Mouse (Mus musculus) kidney, postnatal 0 days (tissue): ENCODE measurements around the gene Pde1c. TPM values are rescaled to one million over a fixed set of nuclear protein-coding genes. Genes with fewer than 3 reads are reported as not detected.

Experiments
- ATAC-seq: fragments of 200-750 bp; cut with Nextera tagmentation; replicated peaks from 2 replicates; pipeline ENCODE4 v1.8.0; 2017; ENCODE audit warnings: low read depth, moderate number of reproducible peaks, moderate TSS enrichment, moderate library complexity; ENCODE audit not compliant: low FRiP score
- DNase-seq: peaks from one replicate; pipeline ENCODE4 v3.0.0-alpha.2; 2016; ENCODE audit warnings: low spot score
- H3K27ac ChIP-seq: fragments of 300-500 bp; sonication (generic); 2 replicates; pipeline ENCODE4 v1.5.1; 2014; ENCODE audit warnings: mild to moderate bottlenecking
- H3K27me3 ChIP-seq: fragments of 300-500 bp; sonication (generic); 2 replicates; pipeline ENCODE4 v1.6.1; 2014; ENCODE audit warnings: low read length, mixed read lengths; ENCODE audit not compliant: insufficient read depth
- H3K36me3 ChIP-seq: fragments of 300-500 bp; sonication (generic); 2 replicates; pipeline ENCODE4 v1.6.1; 2014; ENCODE audit warnings: low read length, mixed read lengths; ENCODE audit not compliant: insufficient read depth
- H3K4me1 ChIP-seq: fragments of 300-500 bp; sonication (generic); replicated peaks from 2 replicates; pipeline ENCODE4 v1.6.1; 2014; ENCODE audit warnings: antibody characterized with exemption, low read length, mixed read lengths; ENCODE audit not compliant: insufficient read depth
- H3K4me2 ChIP-seq: fragments of 300-500 bp; sonication (generic); 2 replicates; pipeline ENCODE4 v1.6.1; 2014; ENCODE audit warnings: mild to moderate bottlenecking, low read length, moderate library complexity, mixed read lengths
- H3K4me3 ChIP-seq: fragments of 300-500 bp; sonication (generic); replicated peaks from 2 replicates; pipeline ENCODE4 v1.5.1; 2014; ENCODE audit warnings: low read depth, low read length
- H3K9ac ChIP-seq: fragments of 300-500 bp; sonication (generic); 2 replicates; pipeline ENCODE4 v1.6.1; 2014; ENCODE audit warnings: low read depth, low read length
- H3K9me3 ChIP-seq: fragments of 300-500 bp; sonication (generic); replicated peaks from 2 replicates; pipeline ENCODE4 v1.6.1; 2016; ENCODE audit warnings: low read length, inconsistent platforms, mixed read lengths
- CTCF ChIP-seq: IDR thresholded peaks from 2 replicates; pipeline ENCODE4 v1.5.1; 2016; ENCODE audit warnings: antibody characterized with exemption, low read depth, mild to moderate bottlenecking, moderate library complexity
- WGBS: fragments of 180-500 bp; shearing (Covaris S2); extraction: QIAGEN DNeasy Blood & Tissue Kit; methylation state at CpG from one replicate; pipeline ENCODE4 v1.1.7; 2014; 5-methylcytosine and 5-hydroxymethylcytosine counted together
- polyA plus RNA-seq: library from polyadenylated mRNA; unstranded; fragments of >200 nt; fragmentation: Nextera tagmentation; extraction: Ambion mirVana; gene quantifications from 2 replicates; pipeline ENCODE4 v1.2.1, GENCODE M21; 2015

The Pde1c gene
- polyA plus RNA-seq, 1 experiment from 2014 or later = 0.99 TPM

- Histone ChIP-seq H3K36me3 (no peaks in the 10 kb centered on the region), H3K27ac (no peak overlapping the region), H3K4me3 (no peak overlapping the region), H3K27me3 (no peaks in the 10 kb centered on the region), H3K4me2 (no peak overlapping the region), H3K9ac (no peak overlapping the region), H3K4me1 (no peaks in the 10 kb centered on the region), H3K9me3 (no peaks in the 10 kb centered on the region)
- no peak for TF ChIP-seq CTCF
- DNase-seq = no peak
- ATAC-seq = no peak
Observed at GRCm38 (mm10) chr6:56367257-56367656, 201.6 kb downstream of the Pde1c start.

- no peaks in the 10 kb centered on the region for H3K36me3 ChIP-seq
- H3K4me1 ChIP-seq = no peaks in the 10 kb centered on the region; the same call in 1 of the 2 replicates
- no peak overlapping the region for H3K27ac ChIP-seq
- TF ChIP-seq CTCF = no peak
- ATAC-seq (no peak; the same call in 1 of the 2 replicates), DNase-seq (no peak)
- no peaks in the 10 kb centered on the region for H3K9me3 ChIP-seq
- no peak overlapping the region for H3K4me3 ChIP-seq
- H3K4me2 ChIP-seq = no peak overlapping the region
- H3K27me3 ChIP-seq = no peaks in the 10 kb centered on the region
- 11% methylated on average over 5 of the region's 5 CpGs for WGBS
- H3K9ac ChIP-seq = no peak overlapping the region
Observed at GRCm38 (mm10) chr6:56362650-56363049, 206.3 kb downstream of the Pde1c start.

GRCm38 (mm10) chr6:56362128-56362545 is 206.8 kb downstream of the Pde1c start:
- Histone ChIP-seq H3K27me3 (no peaks in the 10 kb centered on the region), H3K27ac (no peak overlapping the region), H3K4me2 (peak overlapping the region; percentile 54), H3K36me3 (no peaks in the 10 kb centered on the region), H3K9me3 (no peaks in the 10 kb centered on the region), H3K4me1 (no peaks in the 10 kb centered on the region; the same call in 1 of the 2 replicates), H3K9ac (peak overlapping the region; percentile 35; the same call in 1 of the 2 replicates), H3K4me3 (peak overlapping the region; percentile 21)
- ATAC-seq (peak; percentile 94), DNase-seq (peak; percentile 58)
- WGBS = under 1% methylated on average over 10 of the region's 10 CpGs
- peak; percentile 52 for TF ChIP-seq CTCF

- WGBS = 4% methylated on average over 19 of the region's 19 CpGs
- Histone ChIP-seq H3K4me1 (no peaks in the 10 kb centered on the region; the same call in 1 of the 2 replicates), H3K9me3 (no peaks in the 10 kb centered on the region)
Observed at GRCm38 (mm10) chr6:56361348-56362127, 207.4 kb downstream of the Pde1c start.

GRCm38 (mm10) chr6:56360086-56360485 is 208.8 kb downstream of the Pde1c start:
- no peak for TF ChIP-seq CTCF
- no peak overlapping the region for H3K4me3 ChIP-seq
- no peaks in the 10 kb centered on the region for H3K9me3 ChIP-seq
- H3K27me3 ChIP-seq = no peaks in the 10 kb centered on the region
- DNase-seq = no peak
- H3K4me1 ChIP-seq = no peaks in the 10 kb centered on the region; the same call in 1 of the 2 replicates
- WGBS = 52% methylated on average over 6 of the region's 6 CpGs
- H3K27ac ChIP-seq = no peak overlapping the region
- no peaks in the 10 kb centered on the region for H3K36me3 ChIP-seq
- no peak overlapping the region for H3K4me2 ChIP-seq
- no peak overlapping the region for H3K9ac ChIP-seq
- ATAC-seq = no peak

More at GRCm38 (mm10) chr6:56361348-56362127, 207.4 kb downstream of the Pde1c start:
- no peak overlapping the region for H3K27ac ChIP-seq
- no peak for TF ChIP-seq CTCF
- H3K27me3 ChIP-seq = no peaks in the 10 kb centered on the region
- peak overlapping the region; percentile 21 for H3K4me3 ChIP-seq
- peak; percentile 20; the same call in 1 of the 2 replicates for ATAC-seq
- peak overlapping the region; percentile 35; the same call in 1 of the 2 replicates for H3K9ac ChIP-seq
- DNase-seq = peak; percentile 7
- peak overlapping the region; percentile 54 for H3K4me2 ChIP-seq
- no peaks in the 10 kb centered on the region for H3K36me3 ChIP-seq

- H3K36me3 ChIP-seq = no peaks in the 10 kb centered on the region
- TF ChIP-seq CTCF = no peak
- H3K4me2 ChIP-seq = no peak overlapping the region
- DNase-seq (no peak), ATAC-seq (no peak)
- H3K4me1 ChIP-seq = no peaks in the 10 kb centered on the region; the same call in 1 of the 2 replicates
- no peaks in the 10 kb centered on the region for H3K27me3 ChIP-seq
- H3K27ac ChIP-seq = no peak overlapping the region
- WGBS = 64% methylated on average over 3 of the region's 3 CpGs
- H3K9ac ChIP-seq = no peak overlapping the region
- H3K4me3 ChIP-seq = no peak overlapping the region
- no peaks in the 10 kb centered on the region for H3K9me3 ChIP-seq
Observed at GRCm38 (mm10) chr6:56359126-56359525, 209.8 kb downstream of the Pde1c start.
